Mouse (Mus musculus): ENCODE measurements around the gene Llph. TPM values are rescaled to one million over a fixed set of nuclear protein-coding genes. Genes with fewer than 3 reads are reported as not detected.
"Not testable (repeated sequence)": the region's sequence is repeated elsewhere in the genome, so short reads cannot be mapped to it uniquely, and the experiment has no call there.

The Llph gene
- total and polyA plus RNA-seq, 3 experiments, result 4.5 to 8.8 (median 8.5) TPM

GRCm38 (mm10) chr10:120209539-120209925 lies 17.3 kb upstream of the Llph start:
- intact Hi-C loops (cut with DNase I), result loop anchor here (1.0 kb wide), 1 partner anchor 16 kb away; no protein-coding TSS in a partner anchor
- WGBS, result 41% methylated on average over 6 of the region's 6 CpGs
- Histone ChIP-seq H3K36me3 (ENCODE audit: control insufficient read depth, insufficient read depth, low read length) (no peaks in the 10 kb centered on the region; the same call in 1 of the 2 replicates), H3K27me3 (ENCODE audit: control insufficient read depth, insufficient read depth, low read length) (no peaks in the 10 kb centered on the region), H3K4me3 (peak overlapping the region; percentile 94), H3K9ac (ENCODE audit: low read depth, low read length) (no peak overlapping the region), H3K79me2 (replicated peaks; ENCODE audit: control insufficient read depth, insufficient read depth, low read length) (0 out of 2 replicates have a peak, but pooled peaks cover 2% of the 10 kb centered on the region), H3K4me1 (ENCODE audit: control insufficient read depth, insufficient read depth, low read length) (peaks cover 4% of the 10 kb centered on the region; the same call in 1 of the 2 replicates), H3K27ac (peak overlapping the region; percentile 81; the same call in 1 of the 2 replicates)
- no peak for DNase-seq
- TF ChIP-seq EP300 (IDR thresholded peaks at IDR 0.05; ENCODE audit: insufficient read depth, low read depth, low read length) (no peak), POLR2A (IDR thresholded peaks at IDR 0.05; ENCODE audit: insufficient read depth, low read depth, low read length) (no peak), CTCF (IDR thresholded peaks at IDR 0.05) (no peak)

- Histone ChIP-seq H3K36me3 (ENCODE audit: control insufficient read depth, insufficient read depth, low read length) (no peaks in the 10 kb centered on the region; the same call in 1 of the 2 replicates), H3K9ac (ENCODE audit: low read depth, low read length) (no peak overlapping the region), H3K4me3 (no peak overlapping the region), H3K79me2 (replicated peaks; ENCODE audit: control insufficient read depth, insufficient read depth, low read length) (0 out of 2 replicates have a peak, but pooled peaks cover 2% of the 10 kb centered on the region), H3K27me3 (ENCODE audit: control insufficient read depth, insufficient read depth, low read length) (no peaks in the 10 kb centered on the region), H3K27ac (no peak overlapping the region), H3K4me1 (ENCODE audit: control insufficient read depth, insufficient read depth, low read length) (0 out of 2 replicates have a peak, but pooled peaks cover 4% of the 10 kb centered on the region)
- intact Hi-C loops (cut with DNase I), result no loop called here
- no peak for DNase-seq
- 83% methylated on average over 3 of the region's 3 CpGs for WGBS
- no peak for TF ChIP-seq CTCF (IDR thresholded peaks at IDR 0.05)
- no peak for TF ChIP-seq EP300 (IDR thresholded peaks at IDR 0.05; ENCODE audit: insufficient read depth, low read depth, low read length)
- no peak for TF ChIP-seq POLR2A (IDR thresholded peaks at IDR 0.05; ENCODE audit: insufficient read depth, low read depth, low read length)
Measured at GRCm38 (mm10) chr10:120210096-120210495, 16.8 kb upstream of the Llph start.

- H3K27ac ChIP-seq; H3K36me3 ChIP-seq (ENCODE audit: control insufficient read depth, insufficient read depth, low read length); DNase-seq; H3K4me1 ChIP-seq (ENCODE audit: control insufficient read depth, insufficient read depth, low read length); H3K9ac ChIP-seq (ENCODE audit: low read depth, low read length); intact Hi-C loops (cut with DNase I); H3K4me3 ChIP-seq; H3K27me3 ChIP-seq (ENCODE audit: control insufficient read depth, insufficient read depth, low read length); H3K79me2 ChIP-seq (replicated peaks; ENCODE audit: control insufficient read depth, insufficient read depth, low read length): not testable (repeated sequence)
- 81% methylated on average over 1 of the region's 1 CpGs for WGBS
Measured at GRCm38 (mm10) chr10:120217099-120217498, 9.8 kb upstream of the Llph start.

GRCm38 (mm10) chr10:120218996-120219395 lies 7.9 kb upstream of the Llph start:
- intact Hi-C loops (cut with DNase I), result no loop called here
- TF ChIP-seq CTCF (IDR thresholded peaks at IDR 0.05), result no peak
- TF ChIP-seq POLR2A (IDR thresholded peaks at IDR 0.05; ENCODE audit: insufficient read depth, low read depth, low read length), result no peak
- TF ChIP-seq EP300 (IDR thresholded peaks at IDR 0.05; ENCODE audit: insufficient read depth, low read depth, low read length), result no peak
- 90% methylated on average over 10 of the region's 10 CpGs for WGBS

GRCm38 (mm10) chr10:120219578-120220359 lies 7.1 kb upstream of the Llph start:
- peaks cover 1% of the 10 kb centered on the region; the same call in 1 of the 2 replicates for H3K4me1 ChIP-seq (ENCODE audit: control insufficient read depth, insufficient read depth, low read length)
- DNase-seq, result peak in 1 of 2 experiments; percentile 20
- no peaks in the 10 kb centered on the region; the same call in 1 of the 2 replicates for H3K36me3 ChIP-seq (ENCODE audit: control insufficient read depth, insufficient read depth, low read length)
- no peak overlapping the region for H3K9ac ChIP-seq (ENCODE audit: low read depth, low read length)
- H3K27me3 ChIP-seq (ENCODE audit: control insufficient read depth, insufficient read depth, low read length), result no peaks in the 10 kb centered on the region
- intact Hi-C loops (cut with DNase I), result no loop called here
- no peak overlapping the region for H3K4me3 ChIP-seq
- H3K27ac ChIP-seq, result peak overlapping the region; percentile 44
- no peaks in the 10 kb centered on the region for H3K79me2 ChIP-seq (replicated peaks; ENCODE audit: control insufficient read depth, insufficient read depth, low read length)
- TF ChIP-seq POLR2A (IDR thresholded peaks at IDR 0.05; ENCODE audit: insufficient read depth, low read depth, low read length) (peak; percentile 23; the same call in 1 of the 2 replicates), CTCF (IDR thresholded peaks at IDR 0.05) (no peak), EP300 (IDR thresholded peaks at IDR 0.05; ENCODE audit: insufficient read depth, low read depth, low read length) (no peak)
- WGBS, result 53% methylated on average over 14 of the region's 14 CpGs

More at GRCm38 (mm10) chr10:120218996-120219395, 7.9 kb upstream of the Llph start:
- Histone ChIP-seq H3K27ac (no peak overlapping the region), H3K4me1 (ENCODE audit: control insufficient read depth, insufficient read depth, low read length) (peaks cover 1% of the 10 kb centered on the region; the same call in 1 of the 2 replicates), H3K9ac (ENCODE audit: low read depth, low read length) (no peak overlapping the region), H3K27me3 (ENCODE audit: control insufficient read depth, insufficient read depth, low read length) (no peaks in the 10 kb centered on the region), H3K79me2 (replicated peaks; ENCODE audit: control insufficient read depth, insufficient read depth, low read length) (no peaks in the 10 kb centered on the region), H3K4me3 (no peak overlapping the region), H3K36me3 (ENCODE audit: control insufficient read depth, insufficient read depth, low read length) (no peaks in the 10 kb centered on the region; the same call in 1 of the 2 replicates)
- no peak for DNase-seq

- no peaks in the 10 kb centered on the region; the same call in 1 of the 2 replicates for H3K36me3 ChIP-seq (ENCODE audit: control insufficient read depth, insufficient read depth, low read length)
- H3K9ac ChIP-seq (ENCODE audit: low read depth, low read length), result no peak overlapping the region
Measured at GRCm38 (mm10) chr10:120220776-120221175, 6.1 kb upstream of the Llph start.

More at GRCm38 (mm10) chr10:120220776-120221175, 6.1 kb upstream of the Llph start:
- Histone ChIP-seq H3K27ac (peak overlapping the region; percentile 44), H3K4me1 (ENCODE audit: control insufficient read depth, insufficient read depth, low read length) (peaks cover 1% of the 10 kb centered on the region; the same call in 1 of the 2 replicates), H3K79me2 (replicated peaks; ENCODE audit: control insufficient read depth, insufficient read depth, low read length) (no peaks in the 10 kb centered on the region), H3K27me3 (ENCODE audit: control insufficient read depth, insufficient read depth, low read length) (no peaks in the 10 kb centered on the region), H3K4me3 (no peak overlapping the region)
- TF ChIP-seq POLR2A (IDR thresholded peaks at IDR 0.05; ENCODE audit: insufficient read depth, low read depth, low read length) (no peak), EP300 (IDR thresholded peaks at IDR 0.05; ENCODE audit: insufficient read depth, low read depth, low read length) (no peak), CTCF (IDR thresholded peaks at IDR 0.05) (no peak)
- WGBS, result 51% methylated on average over 7 of the region's 7 CpGs
- DNase-seq, result no peak
- intact Hi-C loops (cut with DNase I), result no loop called here
